Mouse (Mus musculus): ENCODE data around the gene Lsm2. TPM values are rescaled to one million over a fixed set of nuclear protein-coding genes. Genes with fewer than 3 reads are reported as not detected.
"Not testable (repeated sequence)": the region's sequence is repeated elsewhere in the genome, so short reads cannot be mapped to it uniquely, and the experiment has no call there.

The Lsm2 gene
- polyA plus RNA-seq, 1 experiment from 2014 or later: 265 TPM

GRCm38 (mm10) chr17:35000717-35001451, 19.2 kb downstream of the Lsm2 start, which contains the start of gene Vars:
Vars (plus strand) TSS chr17:35000987.
- DNase-seq: peak; percentile 96
- under 1% methylated on average over 81 of the region's 83 CpGs for WGBS
- Histone ChIP-seq H3K36me3 (ENCODE audit: insufficient read depth) (peaks cover 50% of the 10 kb centered on the region), H3K4me2 (peak within 1 kb of the TSS; percentile 96), H3K9ac (peak within 1 kb of the TSS; percentile 96), H3K4me1 (ENCODE audit: insufficient read depth) (peaks cover 23% of the 10 kb centered on the region), H3K9me3 (ENCODE audit: low read depth, low read length) (no peaks in the 10 kb centered on the region), H3K27me3 (ENCODE audit: insufficient read depth, low read length) (no peaks in the 10 kb centered on the region), H3K4me3 (ENCODE audit: low read depth, low read length) (peak within 1 kb of the TSS; percentile 92), H3K27ac (ENCODE audit: low read depth) (peak within 1 kb of the TSS; percentile 97)
- ATAC-seq (ENCODE audit: insufficient read depth): peak; percentile 94
- TF ChIP-seq CTCF (IDR thresholded peaks at IDR 0.05; ENCODE audit: low read depth): no peak

GRCm38 (mm10) chr17:35001452-35002152, 19.9 kb downstream of the Lsm2 start:
- H3K4me2 ChIP-seq: peak overlapping the region; percentile 96
- TF ChIP-seq CTCF (IDR thresholded peaks at IDR 0.05; ENCODE audit: low read depth): no peak
- H3K9me3 ChIP-seq (ENCODE audit: low read depth, low read length): no peaks in the 10 kb centered on the region
- H3K27ac ChIP-seq (ENCODE audit: low read depth): peak overlapping the region; percentile 97
- peaks cover 53% of the 10 kb centered on the region for H3K36me3 ChIP-seq (ENCODE audit: insufficient read depth)
- DNase-seq (peak; percentile 63), ATAC-seq (ENCODE audit: insufficient read depth) (peak; percentile 13)
- H3K4me1 ChIP-seq (ENCODE audit: insufficient read depth): peaks cover 23% of the 10 kb centered on the region
- H3K4me3 ChIP-seq (ENCODE audit: low read depth, low read length): peak overlapping the region; percentile 92
- H3K27me3 ChIP-seq (ENCODE audit: insufficient read depth, low read length): no peaks in the 10 kb centered on the region
- 1% methylated on average over 35 of the region's 35 CpGs for WGBS
- peak overlapping the region; percentile 96 for H3K9ac ChIP-seq

GRCm38 (mm10) chr17:35002153-35002865, 20.6 kb downstream of the Lsm2 start:
- no peak for TF ChIP-seq CTCF (IDR thresholded peaks at IDR 0.05; ENCODE audit: low read depth)
- peak overlapping the region; percentile 97 for H3K27ac ChIP-seq (ENCODE audit: low read depth)
- ATAC-seq (ENCODE audit: insufficient read depth): no peak
- H3K4me1 ChIP-seq (ENCODE audit: insufficient read depth): peaks cover 23% of the 10 kb centered on the region
- peak overlapping the region; percentile 96 for H3K9ac ChIP-seq
- no peaks in the 10 kb centered on the region for H3K27me3 ChIP-seq (ENCODE audit: insufficient read depth, low read length)
- peak; percentile 23 for DNase-seq
- peak overlapping the region; percentile 96 for H3K4me2 ChIP-seq
- no peaks in the 10 kb centered on the region for H3K9me3 ChIP-seq (ENCODE audit: low read depth, low read length)
- WGBS: 4% methylated on average over 12 of the region's 12 CpGs
- peak overlapping the region; percentile 92 for H3K4me3 ChIP-seq (ENCODE audit: low read depth, low read length)
- peaks cover 59% of the 10 kb centered on the region for H3K36me3 ChIP-seq (ENCODE audit: insufficient read depth)

GRCm38 (mm10) chr17:35003022-35003838, 21.6 kb downstream of the Lsm2 start:
- peak overlapping the region; percentile 96 for H3K4me2 ChIP-seq
- peak overlapping the region; percentile 96 for H3K9ac ChIP-seq
- 45% methylated on average over 9 of the region's 9 CpGs for WGBS
- no peak for ATAC-seq (ENCODE audit: insufficient read depth)
- H3K4me3 ChIP-seq (ENCODE audit: low read depth, low read length): peak overlapping the region; percentile 92
- H3K27me3 ChIP-seq (ENCODE audit: insufficient read depth, low read length): no peaks in the 10 kb centered on the region
- no peak for DNase-seq
- no peaks in the 10 kb centered on the region for H3K9me3 ChIP-seq (ENCODE audit: low read depth, low read length)
- peaks cover 58% of the 10 kb centered on the region for H3K36me3 ChIP-seq (ENCODE audit: insufficient read depth)
- TF ChIP-seq CTCF (IDR thresholded peaks at IDR 0.05; ENCODE audit: low read depth): no peak
- H3K27ac ChIP-seq (ENCODE audit: low read depth): no peak overlapping the region
- peaks cover 23% of the 10 kb centered on the region for H3K4me1 ChIP-seq (ENCODE audit: insufficient read depth)

GRCm38 (mm10) chr17:35004075-35004717, 22.5 kb downstream of the Lsm2 start:
- DNase-seq (no peak), ATAC-seq (ENCODE audit: insufficient read depth) (no peak)
- peaks cover 16% of the 10 kb centered on the region for H3K4me1 ChIP-seq (ENCODE audit: insufficient read depth)
- WGBS: 94% methylated on average over 17 of the region's 17 CpGs
- no peaks in the 10 kb centered on the region for H3K9me3 ChIP-seq (ENCODE audit: low read depth, low read length)
- H3K36me3 ChIP-seq (ENCODE audit: insufficient read depth): peaks cover 58% of the 10 kb centered on the region
- H3K4me3 ChIP-seq (ENCODE audit: low read depth, low read length): no peak overlapping the region
- no peak for TF ChIP-seq CTCF (IDR thresholded peaks at IDR 0.05; ENCODE audit: low read depth)
- H3K4me2 ChIP-seq: no peak overlapping the region; the same call in 1 of the 2 replicates
- no peaks in the 10 kb centered on the region for H3K27me3 ChIP-seq (ENCODE audit: insufficient read depth, low read length)
- 0 out of 2 replicates have a peak overlapping the region, but pooled peaks have one; percentile 16 for H3K9ac ChIP-seq
- no peak overlapping the region for H3K27ac ChIP-seq (ENCODE audit: low read depth)

GRCm38 (mm10) chr17:35005158-35005557, 23.5 kb downstream of the Lsm2 start:
- Histone ChIP-seq H3K9ac (no peak overlapping the region), H3K4me1 (ENCODE audit: insufficient read depth) (peaks cover 10% of the 10 kb centered on the region), H3K27ac (ENCODE audit: low read depth) (no peak overlapping the region), H3K9me3 (ENCODE audit: low read depth, low read length) (no peaks in the 10 kb centered on the region), H3K36me3 (ENCODE audit: insufficient read depth) (peaks cover 67% of the 10 kb centered on the region), H3K4me3 (ENCODE audit: low read depth, low read length) (no peak overlapping the region), H3K27me3 (ENCODE audit: insufficient read depth, low read length) (no peaks in the 10 kb centered on the region), H3K4me2 (no peak overlapping the region)
- WGBS: 87% methylated on average over 10 of the region's 10 CpGs
- DNase-seq: no peak
- ATAC-seq (ENCODE audit: insufficient read depth): no peak
- no peak for TF ChIP-seq CTCF (IDR thresholded peaks at IDR 0.05; ENCODE audit: low read depth)

GRCm38 (mm10) chr17:35005902-35006301, 24.2 kb downstream of the Lsm2 start:
- not testable (repeated sequence) for H3K27me3 ChIP-seq (ENCODE audit: insufficient read depth, low read length); H3K27ac ChIP-seq (ENCODE audit: low read depth); H3K9ac ChIP-seq; DNase-seq; H3K4me3 ChIP-seq (ENCODE audit: low read depth, low read length); H3K4me2 ChIP-seq; ATAC-seq (ENCODE audit: insufficient read depth); H3K9me3 ChIP-seq (ENCODE audit: low read depth, low read length)
- WGBS: 92% methylated on average over 4 of the region's 5 CpGs
- peaks cover 10% of the 10 kb centered on the region for H3K4me1 ChIP-seq (ENCODE audit: insufficient read depth)
- H3K36me3 ChIP-seq (ENCODE audit: insufficient read depth): peaks cover 74% of the 10 kb centered on the region

All from lung, embryonic 14.5 days (tissue).